Mouse (Mus musculus) MEL (cell line): ENCODE results near the gene Isg20l2. TPM values are rescaled to one million over a fixed set of nuclear protein-coding genes. Genes with fewer than 3 reads are reported as not detected.

Experiments used
- DNase-seq: peaks from one replicate; pipeline ENCODE4 v3.0.0; 2011; ENCODE audit warnings: low read depth, low spot score
- H3K27ac ChIP-seq: 2 replicates; pipeline ENCODE4 v1.5.1; 2012; ENCODE audit warnings: low read depth, mild to moderate bottlenecking, control low read depth, low read length, moderate library complexity; ENCODE audit not compliant: control insufficient read depth
- H3K27me3 ChIP-seq, 2 experiments: fragments of 150-350 bp in 1 of 2; sonication (generic) in 1 of 2; 2 replicates each; pipeline ENCODE4 v1.6.1; 2012; ENCODE audit warnings: low read length in 2 of 2, mild to moderate bottlenecking in 2 of 2, improper control_type of control experiment in 1 of 2, moderate library complexity in 1 of 2; ENCODE audit not compliant: insufficient read depth in 2 of 2, control insufficient read depth in 1 of 2
- H3K36me3 ChIP-seq, 2 experiments: 2 replicates each; pipeline ENCODE4 v1.6.1; 2012 to 2014; ENCODE audit warnings: low read length in 2 of 2, improper control_type of control experiment in 1 of 2, inconsistent platforms in 1 of 2, mild to moderate bottlenecking in 1 of 2; ENCODE audit not compliant: insufficient read depth in 2 of 2, control insufficient read depth in 1 of 2
- H3K4me1 ChIP-seq, 2 experiments: fragments of 150-350 bp in 1 of 2; sonication (generic) in 1 of 2; 2 replicates each; pipeline ENCODE4 v1.6.1; 2012; ENCODE audit warnings: low read length in 2 of 2, improper control_type of control experiment in 1 of 2, mild to moderate bottlenecking in 1 of 2; ENCODE audit not compliant: insufficient read depth in 2 of 2, control insufficient read depth in 1 of 2
- H3K4me3 ChIP-seq, 2 experiments: fragments of 150-350 bp in 1 of 2; sonication (generic) in 1 of 2; 2 replicates each; pipeline ENCODE4 v1.5.1; 2012; ENCODE audit warnings: low read depth in 2 of 2, low read length in 2 of 2, mild to moderate bottlenecking in 2 of 2, moderate library complexity in 2 of 2, control low read depth in 1 of 2, improper control_type of control experiment in 1 of 2; ENCODE audit not compliant: control insufficient read depth in 1 of 2, insufficient read depth in 1 of 2
- H3K79me2 ChIP-seq: 2 replicates; pipeline ENCODE4 v1.6.1; 2012; ENCODE audit warnings: mild to moderate bottlenecking, low read length, moderate library complexity; ENCODE audit not compliant: control insufficient read depth, poor library complexity, insufficient read depth
- H3K9ac ChIP-seq: 2 replicates; pipeline ENCODE4 v1.6.1; 2012; ENCODE audit warnings: low read depth, mild to moderate bottlenecking, control low read depth, low read length, moderate library complexity; ENCODE audit not compliant: control insufficient read depth, poor library complexity, severe bottlenecking
- H3K9me3 ChIP-seq: fragments of 150-350 bp; sonication (generic); replicated peaks from 2 replicates; pipeline ENCODE4 v1.6.1; 2012; ENCODE audit warnings: mild to moderate bottlenecking, low read length, improper control_type of control experiment, moderate library complexity; ENCODE audit not compliant: insufficient read depth
- MAX ChIP-seq: IDR thresholded peaks from 2 replicates; pipeline ENCODE4 v1.6.1; 2011; ENCODE audit warnings: low read length, improper control_type of control experiment
- NRF1 ChIP-seq: IDR thresholded peaks from 2 replicates; pipeline ENCODE4 v1.6.1; 2014; ENCODE audit warnings: low read depth, mild to moderate bottlenecking, inconsistent platforms, low read length, improper control_type of control experiment, moderate library complexity; ENCODE audit not compliant: poor library complexity, insufficient read depth, severe bottlenecking
- RAD21 ChIP-seq: IDR thresholded peaks from 2 replicates; pipeline ENCODE4 v1.6.1; 2011; ENCODE audit warnings: mild to moderate bottlenecking, low read depth, low read length, improper control_type of control experiment
- RCOR1 ChIP-seq: IDR thresholded peaks from 2 replicates; pipeline ENCODE4 v1.6.1; 2012; ENCODE audit warnings: low read depth, mild to moderate bottlenecking, inconsistent platforms, low read length, improper control_type of control experiment
- polyA plus RNA-seq, 2 experiments: library from polyadenylated mRNA; stranded (reverse) in 1 of 2; unstranded in 1 of 2; fragments of >175 nt in 1 of 2; fragments of >200 nt in 1 of 2; gene quantifications; 2 replicates each; pipeline versions ENCODE4 v1.2.1 to v1.2.4; 2012; ENCODE audit warnings: low replicate concordance in 2 of 2, low read depth in 1 of 2; ENCODE audit not compliant: insufficient read length in 2 of 2, insufficient read depth in 1 of 2, missing spikeins in 1 of 2
- total RNA-seq: library from RNA; depleted of rRNA; stranded (reverse); fragments of 300-350 nt; gene quantifications from 2 replicates; pipeline ENCODE4 v1.2.3, GENCODE M21; 2012; rRNA removed

Isg20l2 gene
- total and polyA plus RNA-seq, 3 experiments = 45.0 to 71.8 TPM; not detected in 1

GRCm38 (mm10) chr3:87989935-87990334, 59.8 kb downstream of the Isg20l2 start:
- no peak for DNase-seq
- TF ChIP-seq NRF1 = peak; percentile 63
- TF ChIP-seq RCOR1 = no peak
- no peak for TF ChIP-seq MAX
- no peak for TF ChIP-seq RAD21
- Histone ChIP-seq H3K36me3 (no peaks in the 10 kb centered on the region; a peak in 1 of 4 replicates), H3K9me3 (no peaks in the 10 kb centered on the region), H3K4me3 (no peak overlapping the region), H3K79me2 (no peaks in the 10 kb centered on the region), H3K27ac (no peak overlapping the region), H3K27me3 (no peaks in the 10 kb centered on the region), H3K9ac (no peak overlapping the region), H3K4me1 (no peaks in the 10 kb centered on the region; a peak in 2 of 4 replicates)

Other genes starting within 250 kb of the Isg20l2 start
- 0.04 TPM in 1 of 2 replicates, not detected in the other for gene Lrrc71, start 181.7 kb upstream of the Isg20l2 start, total RNA-seq
- gene Lrrc71, start 181.7 kb upstream of the Isg20l2 start, polyA plus RNA-seq = not detected
- gene Ntrk1, start 135.2 kb upstream of the Isg20l2 start, total RNA-seq = not detected in 2 replicates
- gene Ntrk1, start 135.2 kb upstream of the Isg20l2 start, polyA plus RNA-seq = not detected
- 0.62 and 0.77 TPM in 2 replicates for gene Insrr, start 133.4 kb upstream of the Isg20l2 start, total RNA-seq
- gene Insrr, start 133.4 kb upstream of the Isg20l2 start, polyA plus RNA-seq = 1 to 10 TPM in 1 of 2 experiments, not detected in 1; 3.7 TPM
- 0.16 and 0.35 TPM in 2 replicates for gene Pear1, start 106.0 kb upstream of the Isg20l2 start, total RNA-seq
- gene Pear1, start 106.0 kb upstream of the Isg20l2 start, polyA plus RNA-seq = 1 to 10 TPM in 1 of 2 experiments, not detected in 1; 1.0 TPM
- not detected in 2 replicates for gene Sh2d2a, start 83.6 kb upstream of the Isg20l2 start, total RNA-seq
- gene Sh2d2a, start 83.6 kb upstream of the Isg20l2 start, polyA plus RNA-seq = not detected
- gene Prcc, start 44.7 kb upstream of the Isg20l2 start, total RNA-seq = 43.2 and 47.0 TPM in 2 replicates
- 10 to 100 TPM in 1 of 2 experiments, not detected in 1; 65.9 TPM for gene Prcc, start 44.7 kb upstream of the Isg20l2 start, polyA plus RNA-seq
- 505 and 519 TPM in 2 replicates for gene Hdgf, start 24.0 kb upstream of the Isg20l2 start, total RNA-seq
- gene Hdgf, start 24.0 kb upstream of the Isg20l2 start, polyA plus RNA-seq = 1,000 to 10,000 TPM in 1 of 2 experiments, 100 to 1,000 TPM in 1; 369 to 1,503 TPM
- gene Mrpl24, start 10.8 kb upstream of the Isg20l2 start, total RNA-seq = 59.5 and 66.2 TPM in 2 replicates
- gene Mrpl24, start 10.8 kb upstream of the Isg20l2 start, polyA plus RNA-seq = 10 to 100 TPM in 1 of 2 experiments, not detected in 1; 77.3 TPM
- gene Rrnad1, start 403 bp downstream of the Isg20l2 start, total RNA-seq = 8.9 and 10.9 TPM in 2 replicates
- 10 to 100 TPM in 1 of 2 experiments, not detected in 1; 21.1 TPM for gene Rrnad1, start 403 bp downstream of the Isg20l2 start, polyA plus RNA-seq
- 0.23 and 0.29 TPM in 2 replicates for gene Crabp2, start 18.4 kb downstream of the Isg20l2 start, total RNA-seq
- gene Crabp2, start 18.4 kb downstream of the Isg20l2 start, polyA plus RNA-seq = 1 to 10 TPM in 1 of 2 experiments, not detected in 1; 1.2 TPM
- gene Nes, start 40.8 kb downstream of the Isg20l2 start, total RNA-seq = not detected in 2 replicates
- gene Nes, start 40.8 kb downstream of the Isg20l2 start, polyA plus RNA-seq = under 1 TPM in 1 of 2 experiments, not detected in 1; 0.01 TPM
- gene Bcan, start 69.9 kb downstream of the Isg20l2 start, total RNA-seq = not detected in 2 replicates
- not detected for gene Bcan, start 69.9 kb downstream of the Isg20l2 start, polyA plus RNA-seq
- gene Hapln2, start 97.3 kb downstream of the Isg20l2 start, total RNA-seq = not detected in 2 replicates
- gene Hapln2, start 97.3 kb downstream of the Isg20l2 start, polyA plus RNA-seq = not detected
- gene Gpatch4, start 112.8 kb downstream of the Isg20l2 start, total RNA-seq = 76.6 and 105 TPM in 2 replicates
- gene Gpatch4, start 112.8 kb downstream of the Isg20l2 start, polyA plus RNA-seq = 100 to 1,000 TPM; 135 to 240 TPM
- gene Naxe, start 128.2 kb downstream of the Isg20l2 start, total RNA-seq = 114 TPM in 2 replicates
- 100 to 1,000 TPM; 165 to 182 TPM for gene Naxe, start 128.2 kb downstream of the Isg20l2 start, polyA plus RNA-seq
- not detected in 2 replicates for gene Ttc24, start 148.0 kb downstream of the Isg20l2 start, total RNA-seq
- gene Ttc24, start 148.0 kb downstream of the Isg20l2 start, polyA plus RNA-seq = not detected
- gene Iqgap3, start 151.7 kb downstream of the Isg20l2 start, total RNA-seq = 19.2 and 21.1 TPM in 2 replicates
- 10 to 100 TPM in 1 of 2 experiments, not detected in 1; 42.5 TPM for gene Iqgap3, start 151.7 kb downstream of the Isg20l2 start, polyA plus RNA-seq
- 16.2 and 16.9 TPM in 2 replicates for gene Mef2d, start 212.1 kb downstream of the Isg20l2 start, total RNA-seq
- 100 to 1,000 TPM in 1 of 2 experiments, 10 to 100 TPM in 1; 71.4 to 117 TPM for gene Mef2d, start 212.1 kb downstream of the Isg20l2 start, polyA plus RNA-seq